Mouse (Mus musculus) C2C12 (cell line): ENCODE data around the gene Sbk1.
"Not testable (repeated sequence)": the region's sequence is repeated elsewhere in the genome, so short reads cannot be mapped to it uniquely, and the experiment has no call there.

Experiments
- CEBPB ChIP-seq: IDR thresholded peaks from one replicate; pipeline ENCODE4 v1.6.1; 2011; ENCODE audit warnings: low read depth, mild to moderate bottlenecking, control low read depth, moderate library complexity
- CTCF ChIP-seq: IDR thresholded peaks from one replicate; pipeline ENCODE4 v1.5.1; 2011; ENCODE audit not compliant: control insufficient read depth, insufficient read depth, insufficient read length
- FOSL1 ChIP-seq: IDR thresholded peaks from one replicate; pipeline ENCODE4 v1.8.0; 2011; ENCODE audit warnings: mild to moderate bottlenecking, low read length; ENCODE audit not compliant: poor library complexity, insufficient read depth, severe bottlenecking
- MAX ChIP-seq: IDR thresholded peaks from one replicate; pipeline ENCODE4 v1.6.1; 2011; ENCODE audit warnings: mild to moderate bottlenecking, control low read depth
- MYOG ChIP-seq: IDR thresholded peaks from one replicate; pipeline ENCODE4 v1.6.1; 2011; ENCODE audit not compliant: control insufficient read depth, insufficient read length; ENCODE audit errors: extremely low read depth
- USF1 ChIP-seq: IDR thresholded peaks from one replicate; pipeline ENCODE4 v1.6.1; 2011; ENCODE audit warnings: low read depth, mild to moderate bottlenecking, control low read depth, moderate library complexity

GRCm38 (mm10) chr7:126325576-126326273 lies 53.3 kb downstream of the Sbk1 start:
- TF ChIP-seq CTCF, FOSL1, USF1, CEBPB, MAX, MYOG: not testable (repeated sequence)
